Mouse (Mus musculus) adipocyte (in vitro differentiated cells): ENCODE results near the gene Hoxd4.
A peak's percentile ranks its signal among the peaks of the same experiment; 100 is the strongest.

Experiments used
- DNase-seq: peaks from one replicate; pipeline ENCODE4 v3.0.0-alpha.2; 2016; ENCODE audit warnings: low spot score

Gene Hoxd4

GRCm38 (mm10) chr2:74692808-74693431 lies 18.8 kb upstream of the Hoxd4 start:
- no peak for DNase-seq

DNA sequence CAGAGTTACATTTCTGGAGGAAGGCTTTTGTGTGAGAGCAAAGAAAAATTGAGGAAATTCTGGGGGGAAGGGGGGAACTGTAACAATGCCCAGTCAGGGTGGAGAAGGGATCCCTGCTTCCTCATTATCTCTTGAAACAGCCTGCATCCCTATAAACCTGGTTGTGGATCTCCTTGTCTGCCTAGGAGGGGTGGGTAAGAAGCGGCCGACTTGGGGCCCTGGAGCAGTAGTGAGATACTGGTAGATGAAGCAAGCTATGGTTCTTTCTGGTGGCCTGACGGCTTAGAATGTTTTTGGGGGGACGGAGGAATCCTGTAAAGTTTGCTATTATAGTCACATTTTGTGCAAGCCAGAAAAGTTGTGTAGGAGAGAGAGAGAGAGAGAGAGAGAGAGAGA lies 18.3 kb upstream of the Hoxd4 start:
- no peak for DNase-seq

GRCm38 (mm10) chr2:74694066-74694465 lies 17.7 kb upstream of the Hoxd4 start:
- no peak for DNase-seq

DNA sequence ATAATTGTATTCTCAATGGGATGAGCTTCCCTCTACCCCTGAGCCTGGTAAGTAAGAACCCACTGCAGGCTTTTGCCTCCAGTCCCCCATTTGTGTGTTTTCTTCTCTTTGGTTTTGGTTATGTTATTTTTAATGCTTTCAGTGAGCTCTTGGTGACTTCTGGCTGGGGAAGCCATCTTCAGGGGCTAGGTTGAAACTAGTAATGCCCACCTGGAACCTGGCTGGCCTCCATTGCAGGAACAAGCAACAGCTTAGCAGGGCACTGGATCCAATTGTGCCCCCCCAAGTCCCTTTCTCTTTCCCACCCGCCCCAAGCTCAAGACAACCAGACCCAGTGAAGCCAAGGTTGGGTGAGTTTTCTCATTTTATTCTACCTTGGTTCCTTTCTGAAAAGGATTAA lies 16.3 kb upstream of the Hoxd4 start:
- DNase-seq: no peak

GRCm38 (mm10) chr2:74695813-74696430 lies 15.8 kb upstream of the Hoxd4 start:
- no peak for DNase-seq

GRCm38 (mm10) chr2:74696442-74697335 lies 15.0 kb upstream of the Hoxd4 start:
- no peak for DNase-seq

DNA sequence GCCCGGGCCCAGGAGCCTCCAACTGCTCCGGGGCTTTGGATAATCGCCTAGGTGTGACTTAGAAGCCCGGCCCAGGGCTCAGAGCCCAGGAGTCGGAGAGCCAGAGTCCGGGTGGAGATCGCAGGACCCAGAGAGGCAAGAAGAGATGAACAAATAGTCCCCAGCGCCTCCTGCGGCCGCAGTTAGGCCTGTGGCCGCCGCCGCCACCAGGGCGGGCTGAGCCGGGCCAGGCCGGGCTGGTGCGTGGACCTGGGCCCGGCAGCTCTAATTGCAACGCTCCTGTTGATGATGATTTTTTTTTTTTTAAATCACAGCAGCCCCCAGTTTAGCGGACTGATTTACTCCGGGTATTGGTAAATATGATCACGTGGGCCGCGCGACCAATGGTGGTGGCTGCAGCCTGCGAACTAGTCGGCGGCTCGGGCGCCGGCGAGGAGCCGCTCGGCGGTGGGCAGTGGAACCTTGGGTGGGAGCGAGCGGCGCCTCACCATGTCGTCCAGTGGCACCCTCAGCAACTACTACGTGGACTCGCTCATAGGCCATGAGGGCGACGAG lies 14.1 kb upstream of the Hoxd4 start, which contains the start of gene Hoxd9:
TSS of gene Hoxd9 (plus strand) at position 161 of the 555 bp plus-strand sequence.
- peak; percentile 64 for DNase-seq

- DNase-seq: peak; percentile 56
These were observed 13.3 kb upstream of the Hoxd4 start for GRCm38 (mm10) chr2:74698201-74699052.

DNA sequence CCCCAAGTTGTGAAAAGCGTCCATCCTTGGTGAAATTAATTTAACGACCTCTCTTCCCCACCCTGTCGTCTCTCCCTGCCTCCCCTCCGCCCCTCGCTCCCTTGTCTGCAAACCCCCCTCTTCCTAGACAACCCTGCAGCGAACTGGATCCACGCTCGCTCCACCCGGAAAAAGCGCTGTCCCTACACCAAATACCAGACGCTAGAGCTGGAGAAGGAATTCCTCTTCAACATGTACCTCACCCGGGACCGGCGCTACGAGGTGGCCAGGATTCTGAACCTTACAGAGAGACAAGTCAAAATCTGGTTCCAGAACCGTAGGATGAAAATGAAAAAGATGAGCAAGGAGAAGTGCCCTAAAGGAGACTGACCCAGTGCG lies 12.7 kb upstream of the Hoxd4 start:
- no peak for DNase-seq

- DNase-seq: no peak
These were observed 11.8 kb upstream of the Hoxd4 start for GRCm38 (mm10) chr2:74699664-74700545.

DNA sequence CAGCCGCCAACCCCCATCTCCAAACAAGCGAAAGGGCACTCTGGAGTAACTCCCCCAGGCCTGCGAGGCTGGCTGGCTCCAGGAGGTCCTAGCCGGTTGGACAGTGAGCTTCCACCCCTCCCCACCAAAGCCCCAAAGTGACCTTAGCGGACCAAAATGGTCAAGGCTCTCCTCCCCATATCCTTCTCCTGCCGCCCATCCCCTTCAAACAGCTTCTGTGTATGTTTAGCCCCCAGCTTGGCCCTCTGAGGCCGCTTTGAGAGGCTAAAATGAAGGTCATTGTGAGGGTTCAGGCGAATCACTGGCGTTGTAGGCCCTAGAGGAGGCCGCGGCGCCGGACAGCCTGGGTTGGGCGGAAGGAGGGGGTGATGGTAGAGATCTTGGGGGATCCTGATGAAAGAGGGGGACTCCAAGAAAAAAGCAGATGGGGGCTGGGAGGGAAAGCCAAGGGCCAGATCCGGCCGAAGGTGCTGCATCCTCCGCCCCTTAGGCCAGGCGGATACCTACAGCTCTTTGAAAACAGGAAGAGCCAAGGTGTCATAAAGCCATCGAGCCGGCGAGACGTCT lies 11.1 kb upstream of the Hoxd4 start:
- no peak for DNase-seq

GRCm38 (mm10) chr2:74701949-74702819 lies 9.5 kb upstream of the Hoxd4 start:
- DNase-seq: peak; percentile 91

GRCm38 (mm10) chr2:74702820-74703219 lies 8.9 kb upstream of the Hoxd4 start:
- DNase-seq: no peak

GRCm38 (mm10) chr2:74703317-74703716 lies 8.4 kb upstream of the Hoxd4 start:
- no peak for DNase-seq

GRCm38 (mm10) chr2:74703720-74704392 lies 7.9 kb upstream of the Hoxd4 start:
- DNase-seq: no peak

- peak; percentile 77 for DNase-seq
These were observed 7.2 kb upstream of the Hoxd4 start, which contains the start of gene Hoxd8 for GRCm38 (mm10) chr2:74704393-74704998. Gene Hoxd8, plus strand, starts transcription at chr2:74704615.

DNA sequence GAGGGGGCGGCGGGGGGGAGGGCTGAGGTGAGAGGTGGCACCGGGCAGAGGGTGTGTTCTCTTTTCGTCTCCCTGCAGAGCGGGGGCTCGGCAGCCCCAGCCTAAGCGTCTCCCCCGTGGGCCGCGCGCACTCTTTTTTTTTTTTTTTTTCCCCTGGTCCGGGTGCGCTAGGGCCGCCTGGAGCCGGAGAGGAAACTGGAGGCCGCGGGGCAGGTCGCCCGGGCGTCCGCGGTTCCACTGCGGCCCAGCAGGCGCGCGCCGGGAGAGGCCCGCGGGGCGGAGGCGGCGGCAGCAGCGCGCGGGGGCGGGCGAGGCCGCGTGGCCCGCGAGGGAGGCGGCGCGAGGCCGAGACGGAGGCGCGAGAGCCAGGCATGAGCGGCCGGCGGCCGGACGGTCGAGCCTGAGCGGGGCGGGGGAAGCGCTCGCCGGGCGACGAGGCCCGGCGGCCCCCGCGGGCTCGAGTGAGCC lies 6.7 kb upstream of the Hoxd4 start:
- DNase-seq: no peak

DNA sequence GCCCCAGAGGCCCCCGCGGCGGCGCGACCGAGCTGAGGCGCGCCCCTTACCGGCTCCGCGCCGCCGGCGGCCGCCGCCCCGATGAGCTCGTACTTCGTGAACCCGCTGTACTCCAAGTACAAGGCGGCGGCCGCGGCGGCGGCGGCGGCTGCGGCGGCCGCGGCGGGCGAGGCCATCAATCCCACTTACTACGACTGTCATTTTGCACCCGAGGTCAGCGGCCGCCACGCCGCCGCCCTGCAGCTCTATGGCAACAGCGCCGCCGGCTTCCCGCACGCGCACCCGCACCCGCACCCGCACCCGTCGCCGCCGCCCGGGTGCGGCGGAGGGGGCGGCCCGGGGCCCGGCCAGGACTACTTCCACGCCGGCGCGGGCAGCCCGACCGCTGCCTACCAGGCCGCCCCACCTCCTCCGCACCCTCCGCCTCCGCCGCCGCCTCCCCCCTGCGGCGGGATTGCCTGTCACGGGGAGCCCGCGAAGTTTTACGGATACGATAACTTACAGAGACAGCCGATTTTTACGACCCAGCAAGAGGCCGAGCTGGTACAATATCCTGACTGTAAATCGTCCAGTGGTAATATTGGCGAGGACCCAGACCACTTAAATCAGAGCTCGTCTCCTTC lies 6.2 kb upstream of the Hoxd4 start:
- peak; percentile 77 for DNase-seq
